Mouse (Mus musculus) heart, postnatal 0 days (tissue): ENCODE results near the gene Abi2.

ENCODE experiments used
- CTCF ChIP-seq: IDR thresholded peaks from 2 replicates; pipeline ENCODE4 v1.5.1; 2016; ENCODE audit warnings: antibody characterized with exemption, control low read depth, low read depth
- EP300 ChIP-seq: IDR thresholded peaks from 2 replicates; pipeline ENCODE4 v1.6.1; 2016; ENCODE audit warnings: antibody characterized with exemption, low read depth

DNA sequence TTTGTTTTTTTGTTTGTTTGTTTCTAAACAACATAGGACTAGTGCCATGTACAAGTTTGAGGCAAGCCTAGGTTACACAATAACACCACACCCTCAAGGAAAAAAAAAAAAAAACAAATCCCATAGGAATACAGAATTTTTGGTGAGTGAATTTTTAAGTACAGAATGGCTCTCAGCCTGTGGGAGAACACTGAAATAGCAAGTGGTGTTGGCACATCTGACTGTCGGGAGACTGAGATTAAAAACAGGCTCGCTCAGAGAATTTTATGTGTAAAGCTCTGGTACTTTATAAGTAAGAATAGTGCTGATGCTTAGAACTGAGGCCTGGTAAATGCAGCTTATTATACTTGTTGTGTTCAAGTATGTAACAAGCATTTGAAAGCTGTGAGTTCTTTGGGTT is 60.1 kb downstream of the Abi2 start:
- TF ChIP-seq EP300 (no peak), CTCF (no peak)
